Mouse (Mus musculus): ENCODE data around the gene Kcnb1.

GRCm38 (mm10) chr2:167237224-167237623, 47.3 kb upstream of the Kcnb1 start:
- no peak for TF ChIP-seq GATA1 (IDR thresholded peaks at IDR 0.05; ENCODE audit: low read length)
- no peak for TF ChIP-seq TAL1 (IDR thresholded peaks at IDR 0.05; ENCODE audit: low read length)

All from erythroblast, embryonic 14.5 days (primary cell).